7 mouse cellular contexts compared by ENCODE assay signal in genomic region chr16:92696411-92697015, GRCm38 (mm10).
DNase-seq lines count a peak whose midpoint lies in the region; ATAC-seq lines count a peak whose summit lies in the region.

No protein-coding gene starts in this region.

- ATAC-seq in liver, embryonic 15.5 days (ENCODE audit: insufficient read depth), result peak; percentile 13

- H3K9me3 ChIP-seq in liver, embryonic 15.5 days (replicated peaks), result no peaks in the 10 kb centered on the region

- H3K4me3 ChIP-seq in brown adipose tissue, adult 24 weeks (ENCODE audit: insufficient read depth, low read depth, low read length), result peak overlapping the region; percentile 57
- peak overlapping the region; percentile 72 for H3K4me3 ChIP-seq in liver, embryonic 15.5 days (replicated peaks)

- peak overlapping the region; percentile 100 for H3K4me2 ChIP-seq in liver, embryonic 15.5 days

- WGBS in liver, embryonic 15.5 days (ENCODE audit: insufficient replicate concordance), result under 1% methylated on average over 24 of the region's 24 CpGs

- H3K36me3 ChIP-seq in liver, embryonic 15.5 days (replicated peaks), result no peaks in the 10 kb centered on the region

- H3K9ac ChIP-seq in liver, embryonic 15.5 days, result peak overlapping the region; percentile 86

- no peaks in the 10 kb centered on the region for H3K4me1 ChIP-seq in brown adipose tissue, adult 24 weeks (ENCODE audit: control insufficient read depth, insufficient read depth, insufficient read length, low read length)
- H3K4me1 ChIP-seq in liver, embryonic 15.5 days (replicated peaks), result peaks cover 75% of the 10 kb centered on the region

- peak; percentile 70 for DNase-seq in NIH3T3 (ENCODE audit: low read depth)
- DNase-seq in gastrocnemius, postnatal 10 days, result peak; percentile 51
- peak; percentile 69 for DNase-seq in induced T-regulatory cell, adult 2 months (ENCODE audit: low read depth)
- peak; percentile 60 for DNase-seq in neural tube, embryonic 10.5 days (ENCODE audit: extremely low spot score, low spot score)
- DNase-seq in urinary bladder, postnatal 36 days (ENCODE audit: low spot score in 2 of 2), result peak; percentile 57 to 61

- peaks cover 78% of the 10 kb centered on the region for H3K27me3 ChIP-seq in liver, embryonic 15.5 days

- H3K27ac ChIP-seq in brown adipose tissue, adult 24 weeks (replicated peaks; ENCODE audit: low read depth, low read length), result 0 out of 2 replicates have a peak overlapping the region, but pooled peaks have one; percentile 18
- H3K27ac ChIP-seq in liver, embryonic 15.5 days (replicated peaks), result peak overlapping the region; percentile 88

Comparison
In these comparisons a context has a peak if more than half of its experiments do, and no peak if none do; other contexts are left out.
1. Peak in every context shown above with its lines: DNase-seq, ATAC-seq, H3K4me3 ChIP-seq and H3K27ac ChIP-seq.